Mouse (Mus musculus) frontal cortex, postnatal 25 days (tissue): ENCODE results near the gene Nicn1.

Source experiments
- DNase-seq, 2 experiments: peaks; one replicate each; pipeline ENCODE4 v3.0.0; 2022; ENCODE audit warnings: low spot score in 2 of 2

Nicn1 gene

DNA sequence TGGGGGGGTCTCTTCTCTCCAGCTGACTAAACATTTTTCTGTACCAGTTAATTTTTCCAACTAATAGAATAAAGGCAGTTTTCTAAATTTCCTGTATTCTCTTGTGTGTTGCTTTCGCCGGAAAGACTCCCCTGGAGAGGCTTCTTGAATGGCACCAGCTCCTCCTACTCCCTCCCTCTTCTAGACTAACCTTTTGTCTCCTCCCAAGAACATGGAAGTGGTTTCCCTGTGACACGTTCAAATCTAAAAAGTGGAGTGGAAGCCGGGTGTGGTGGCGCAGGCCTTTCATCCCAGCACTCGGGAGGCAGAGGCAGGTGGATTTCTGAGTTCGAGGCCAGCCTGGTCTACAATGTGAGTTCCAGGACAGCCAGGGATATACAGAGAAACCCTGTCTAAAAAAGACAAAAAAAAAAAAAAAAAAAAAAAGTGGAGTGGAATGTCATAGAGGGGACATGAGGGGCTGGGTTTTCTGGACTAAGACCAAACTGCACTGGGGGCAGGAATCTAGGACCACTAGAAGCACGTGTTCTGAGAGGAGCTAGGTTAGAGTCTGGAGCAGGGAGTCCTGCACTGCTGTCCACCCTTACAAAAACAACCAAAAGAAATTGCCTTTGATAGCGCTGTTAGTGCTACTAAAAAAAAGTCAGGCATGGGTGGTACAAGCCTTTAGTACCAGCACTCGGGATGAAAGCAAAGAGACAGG, 47.8 kb downstream of the Nicn1 start:
- DNase-seq: no peak

DNA sequence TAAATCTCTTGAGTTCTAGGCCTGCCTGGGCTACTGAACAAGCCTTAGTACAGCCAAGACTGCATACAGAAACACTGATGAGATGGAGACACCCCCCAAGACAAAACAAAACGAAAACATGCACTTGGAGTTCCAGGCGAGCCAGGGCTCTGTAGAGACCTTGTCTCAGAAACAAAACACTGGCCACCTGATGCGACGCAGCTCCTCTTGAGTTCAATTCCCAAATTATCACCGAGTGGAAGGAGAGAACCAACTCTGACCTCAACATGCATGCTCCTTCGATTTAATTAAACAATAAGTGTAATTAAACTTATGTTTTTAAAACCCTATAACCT, 48.3 kb downstream of the Nicn1 start:
- DNase-seq: no peak

DNA sequence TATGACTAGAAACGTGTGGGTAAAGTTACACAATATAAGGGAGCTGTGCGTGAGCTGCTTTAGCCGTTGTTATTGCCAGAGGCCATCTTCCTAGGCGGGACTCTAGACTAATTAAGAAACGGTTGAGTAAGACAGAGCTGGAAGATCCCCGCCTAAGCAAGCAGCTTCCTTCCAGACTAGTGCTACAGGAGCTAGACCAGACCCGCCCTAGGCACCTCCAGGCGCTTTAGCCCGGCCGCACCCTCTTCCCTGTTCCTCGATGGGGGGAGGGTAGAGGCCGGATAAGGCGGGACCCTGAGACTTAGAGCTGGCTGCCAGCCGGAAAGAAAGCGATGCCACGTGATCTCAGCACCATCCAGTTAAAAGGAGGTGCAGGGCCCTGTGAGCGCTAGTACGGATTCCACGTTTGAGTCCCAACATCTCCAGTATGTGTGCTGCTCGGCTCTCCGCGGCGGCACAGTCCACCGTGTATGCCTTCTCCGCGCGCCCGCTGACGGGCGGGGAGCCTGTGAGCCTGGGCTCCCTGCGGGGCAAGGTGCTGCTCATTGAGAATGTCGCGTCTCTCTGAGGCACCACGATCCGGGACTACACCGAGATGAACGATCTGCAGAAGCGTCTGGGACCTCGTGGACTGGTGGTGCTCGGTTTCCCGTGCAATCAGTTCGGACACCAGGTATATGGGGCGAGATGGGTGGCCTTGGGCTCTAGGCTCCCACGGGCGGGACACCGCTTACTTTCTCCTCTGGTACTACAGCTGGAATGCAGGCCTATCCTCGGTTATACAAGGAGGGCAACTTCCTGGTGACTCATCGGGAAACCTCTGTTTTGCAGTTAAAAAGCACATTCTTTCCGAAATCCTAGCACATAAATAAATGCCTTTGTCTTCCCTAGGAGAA, 48.9 kb downstream of the Nicn1 start, which contains the start of gene Gpx1:
Gene Gpx1 (plus strand): TSS at position 18 of the 896 bp plus-strand sequence.
- peak; percentile 61 to 68 for DNase-seq

DNA sequence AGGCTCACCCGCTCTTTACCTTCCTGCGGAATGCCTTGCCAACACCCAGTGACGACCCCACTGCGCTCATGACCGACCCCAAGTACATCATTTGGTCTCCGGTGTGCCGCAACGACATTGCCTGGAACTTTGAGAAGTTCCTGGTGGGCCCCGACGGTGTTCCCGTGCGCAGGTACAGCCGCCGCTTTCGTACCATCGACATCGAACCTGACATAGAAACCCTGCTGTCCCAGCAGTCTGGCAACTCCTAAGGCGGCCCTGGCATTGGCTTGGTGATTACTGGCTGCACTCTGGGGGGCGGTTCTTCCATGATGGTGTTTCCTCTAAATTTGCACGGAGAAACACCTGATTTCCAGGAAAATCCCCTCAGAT, 49.6 kb downstream of the Nicn1 start:
- DNase-seq: no peak

DNA sequence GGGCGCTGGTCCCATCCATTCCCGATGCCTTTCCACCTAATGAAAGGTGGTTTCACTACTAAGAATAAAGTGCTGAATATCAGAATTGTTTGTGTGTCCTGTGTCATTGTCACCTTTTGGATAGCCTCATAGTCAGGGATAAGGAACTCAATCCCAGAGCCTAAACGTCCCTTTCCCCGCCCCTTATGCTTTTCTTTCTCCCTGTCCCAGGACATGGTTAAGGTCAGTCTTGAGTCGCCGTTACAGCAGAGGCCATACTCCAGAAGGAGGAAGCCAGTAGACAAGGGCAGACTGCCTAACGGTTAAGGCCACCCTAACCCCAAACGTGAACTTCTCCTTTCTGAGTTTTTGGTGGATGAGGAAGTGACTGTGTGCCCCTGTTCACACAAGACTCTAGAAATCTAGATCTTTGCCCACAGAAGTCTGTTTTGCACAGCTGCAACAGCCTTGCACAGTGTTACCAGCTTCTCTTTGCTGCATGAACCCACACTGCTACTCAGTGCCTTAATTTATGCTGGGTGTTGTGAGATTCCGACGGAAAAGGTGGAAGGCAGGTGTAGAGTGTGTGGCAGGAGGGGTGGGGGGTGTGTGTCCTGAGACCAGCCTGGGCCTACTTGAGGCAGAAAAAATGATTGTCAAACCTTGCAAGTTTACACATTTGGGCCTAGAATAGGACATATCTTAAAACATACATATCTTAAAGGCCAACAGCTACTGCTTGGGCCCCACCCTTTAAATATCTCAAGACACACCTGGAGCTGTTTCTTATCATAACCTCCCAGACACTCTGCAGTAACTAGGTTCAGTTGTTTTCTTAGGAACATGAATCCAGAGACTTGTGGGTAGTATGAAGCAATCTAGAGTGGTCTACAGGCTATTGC, 50.3 kb downstream of the Nicn1 start:
- DNase-seq: no peak

DNA sequence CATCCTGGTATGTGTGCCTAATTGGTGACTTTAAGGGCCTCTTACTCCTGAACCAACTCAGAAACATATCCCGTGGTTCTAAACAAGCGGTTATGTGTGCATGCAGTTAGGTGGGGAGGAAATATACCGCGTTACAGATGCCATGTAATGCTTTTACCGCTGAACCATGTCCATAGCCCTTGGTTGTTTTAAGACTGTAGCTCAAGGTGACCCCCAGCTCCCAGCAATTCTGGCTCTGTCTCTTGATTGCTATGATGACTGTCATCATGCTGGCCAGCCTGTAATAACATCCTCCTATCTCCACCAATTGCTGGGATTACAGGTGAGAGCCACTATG, 50.9 kb downstream of the Nicn1 start:
- DNase-seq: no peak

DNA sequence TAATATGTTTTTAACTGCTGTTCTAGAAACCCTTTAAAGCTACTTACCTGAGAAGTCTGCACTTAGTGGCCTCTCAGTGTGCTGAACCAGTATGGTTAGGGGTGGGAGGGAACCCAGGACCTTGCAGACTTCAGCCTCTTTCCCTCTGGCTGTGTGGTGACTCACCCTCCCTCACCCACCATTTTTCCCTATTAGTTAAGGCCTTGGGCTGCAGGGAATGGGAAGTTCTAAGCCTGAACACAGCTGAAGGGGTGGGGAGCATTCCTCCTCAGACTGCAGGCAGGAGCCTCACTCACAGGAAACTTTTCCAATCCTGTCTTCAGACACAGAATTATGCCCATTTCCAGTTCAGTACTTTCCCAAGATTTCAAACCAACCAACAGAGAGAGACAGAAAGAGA, 51.6 kb downstream of the Nicn1 start:
- no peak for DNase-seq

DNA sequence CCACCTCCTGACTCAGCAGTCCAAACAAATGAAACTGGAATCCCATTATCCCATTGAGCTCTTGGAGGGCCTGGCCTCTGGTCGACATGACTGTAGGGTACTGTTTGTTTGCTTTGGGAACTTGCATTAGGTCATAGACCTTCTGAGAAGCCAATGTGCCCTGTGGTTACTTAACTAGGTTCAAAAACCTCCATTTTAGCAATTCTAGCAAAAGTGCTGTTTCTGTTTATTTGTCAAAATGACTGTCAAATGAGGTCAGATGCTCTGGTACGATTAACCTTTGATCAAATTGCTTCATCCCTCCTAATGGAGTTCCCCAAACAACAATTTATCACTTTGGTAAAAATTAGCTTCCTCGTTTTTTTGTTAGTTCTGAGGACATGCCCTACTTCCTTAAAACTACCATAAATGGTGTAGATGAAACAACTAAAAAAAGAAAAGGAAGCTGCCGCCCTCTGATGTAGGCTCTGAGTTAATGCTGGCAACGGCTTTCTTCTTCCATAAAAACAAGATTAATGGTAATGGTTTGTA, 52.1 kb downstream of the Nicn1 start:
- DNase-seq: no peak

DNA sequence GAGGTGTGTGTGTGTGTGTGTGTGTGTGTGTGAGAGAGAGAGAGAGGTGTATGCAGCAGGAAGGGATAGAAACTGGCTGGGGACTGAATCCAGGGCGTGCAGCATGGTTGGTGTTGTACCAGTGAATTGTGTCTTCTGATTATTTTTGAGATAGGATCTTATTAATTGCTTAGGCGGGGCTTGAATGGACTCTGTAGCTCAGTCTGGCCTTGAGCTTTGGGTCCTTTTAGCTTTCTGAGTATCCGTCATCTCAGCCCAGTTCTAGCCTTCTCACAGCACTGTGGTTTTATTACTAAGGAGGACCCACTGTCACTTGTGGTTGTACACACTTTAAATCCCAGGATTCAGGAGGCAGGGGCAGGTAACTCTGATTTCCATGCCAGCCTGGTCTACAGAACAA, 53.1 kb downstream of the Nicn1 start:
- no peak for DNase-seq

DNA sequence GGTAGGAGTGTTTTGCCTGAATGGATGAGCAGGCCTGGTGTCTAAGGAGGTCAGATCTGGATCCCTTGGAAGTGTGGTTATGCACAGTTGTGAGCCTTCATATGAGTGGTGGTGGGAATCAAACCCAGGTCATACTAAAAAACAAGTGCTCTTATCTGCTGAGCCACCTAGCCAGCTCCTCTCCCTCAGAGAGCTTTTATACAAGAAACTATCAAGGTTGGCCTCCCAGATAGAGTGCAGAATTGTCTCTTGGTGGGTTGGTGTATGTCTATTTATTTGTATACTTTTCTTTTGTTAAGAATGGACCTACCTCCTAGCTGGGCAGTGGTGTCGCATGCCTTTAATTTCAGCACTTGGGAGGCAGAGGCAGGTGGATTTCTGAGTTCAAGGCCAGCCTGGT, 53.6 kb downstream of the Nicn1 start:
- DNase-seq: no peak

DNA sequence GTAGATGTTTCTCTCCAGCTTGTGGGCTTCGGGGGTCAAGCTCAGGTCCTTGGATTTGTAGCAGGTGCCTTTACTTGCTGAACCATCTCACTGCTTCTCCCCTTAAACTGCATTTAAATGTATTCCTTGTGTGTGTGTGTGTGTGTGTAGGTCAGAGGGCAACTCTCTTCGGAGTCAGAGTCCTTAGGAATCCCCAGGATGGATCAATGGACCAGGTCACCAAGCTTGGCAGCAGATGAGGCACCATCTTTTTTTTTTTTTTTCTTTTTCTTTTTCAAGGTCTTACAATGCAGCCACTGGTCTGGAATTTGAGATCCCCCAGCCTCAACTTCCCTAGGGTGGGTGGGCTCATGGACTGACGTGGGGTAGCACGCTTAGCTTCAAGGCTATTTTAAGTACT, 54.2 kb downstream of the Nicn1 start:
- no peak for DNase-seq
